Mouse (Mus musculus) retina, adult 2 months (tissue): Measurements from ENCODE around the gene Hoxb6.

ENCODE experiments used
- DNase-seq: peaks from one replicate; pipeline ENCODE4 v3.0.0-alpha.2; 2012; ENCODE audit warnings: low read depth, low spot score

Gene Hoxb6

DNA sequence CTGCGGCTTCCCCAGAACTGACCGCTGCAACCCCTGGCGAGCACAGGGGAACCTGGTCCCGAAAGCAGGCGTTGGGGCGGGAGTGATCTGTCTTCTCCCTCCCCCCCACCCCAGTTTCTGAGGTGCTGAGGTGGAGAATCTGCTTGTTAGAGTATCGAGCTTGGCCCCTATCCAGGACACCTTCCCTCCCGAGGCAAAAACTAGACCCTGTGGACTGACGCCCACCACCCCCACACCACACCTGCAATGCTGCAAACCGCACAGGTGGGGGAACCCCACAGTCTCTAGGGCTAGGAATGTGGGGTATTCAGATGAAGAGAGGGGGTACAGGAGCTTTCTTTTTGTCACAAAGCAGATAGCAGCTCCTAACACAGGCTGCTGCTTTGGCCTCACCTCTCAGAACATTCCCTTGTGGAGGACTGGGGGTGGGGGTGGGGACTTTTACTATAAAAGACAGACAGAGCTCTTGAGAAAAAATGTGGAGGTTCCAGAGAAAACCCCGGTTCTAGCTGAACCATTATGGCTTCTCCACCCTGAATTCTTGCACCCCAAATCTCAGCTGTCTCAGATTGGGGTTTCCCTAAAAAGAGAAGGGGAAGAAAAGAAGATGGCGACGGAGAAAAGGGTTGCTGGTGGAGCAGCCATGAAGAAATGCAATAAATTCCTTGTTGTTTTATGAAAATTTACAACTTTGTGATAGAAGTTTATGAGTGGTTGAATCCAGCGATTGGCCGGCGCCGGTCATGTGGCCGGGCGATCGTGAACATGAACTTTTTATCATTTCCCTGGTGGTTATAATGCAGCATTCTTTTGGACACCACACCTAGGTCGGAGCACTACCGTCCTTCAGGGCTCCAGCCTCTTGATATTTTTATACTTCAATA, at the start of gene Hoxb6:
Gene Hoxb6 (plus strand): TSS at position 796 of the 884 bp plus-strand sequence.
- DNase-seq, result no peak

DNA sequence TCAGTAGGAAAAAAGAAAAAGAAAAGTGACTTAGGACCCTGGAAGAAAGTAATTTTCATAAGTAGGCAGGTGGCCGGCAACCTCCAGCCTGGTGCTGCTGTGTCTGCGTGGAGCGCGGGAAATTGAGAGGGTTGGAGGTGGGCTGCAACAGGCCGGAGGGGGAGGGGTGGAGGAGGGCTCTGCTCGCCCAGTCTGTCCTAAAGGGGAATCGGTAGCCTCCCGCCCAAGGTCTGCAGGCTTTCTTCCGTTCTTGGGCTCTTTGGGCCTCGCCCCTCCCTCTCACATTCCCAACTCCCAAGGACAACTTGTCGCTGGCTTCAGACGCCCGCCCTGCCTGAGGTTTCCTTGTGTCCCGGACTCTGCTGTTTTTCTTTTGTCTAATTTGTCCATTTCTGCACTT, 41.4 kb upstream of the Hoxb6 start:
- DNase-seq, result no peak

DNA sequence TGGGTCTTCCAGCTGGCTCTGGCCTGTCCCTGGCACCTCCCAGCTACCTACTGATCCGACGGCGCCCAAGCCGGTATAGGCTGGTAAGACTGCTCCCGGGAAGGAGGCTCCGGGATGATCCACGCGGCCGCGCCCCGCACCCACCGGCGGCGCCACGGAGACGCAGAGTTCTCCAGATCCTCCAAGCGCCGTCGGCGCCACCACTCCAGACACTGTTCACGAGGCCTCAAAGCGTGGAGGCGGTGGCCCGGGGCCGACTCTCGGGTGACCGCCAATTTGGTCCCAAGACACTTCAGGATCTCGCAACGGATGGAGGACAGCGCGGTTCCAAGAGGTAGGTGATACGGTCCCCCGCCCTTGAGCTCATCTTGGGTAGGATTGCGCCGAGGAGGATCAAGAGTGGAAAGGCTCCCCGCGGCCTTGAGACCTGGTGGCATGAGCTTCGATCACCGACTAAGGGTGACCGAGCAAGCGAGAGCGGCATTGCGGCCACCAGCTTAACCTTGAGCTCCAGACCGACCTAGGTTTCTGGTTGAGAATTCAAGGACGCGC, 40.7 kb upstream of the Hoxb6 start:
- no peak for DNase-seq

DNA sequence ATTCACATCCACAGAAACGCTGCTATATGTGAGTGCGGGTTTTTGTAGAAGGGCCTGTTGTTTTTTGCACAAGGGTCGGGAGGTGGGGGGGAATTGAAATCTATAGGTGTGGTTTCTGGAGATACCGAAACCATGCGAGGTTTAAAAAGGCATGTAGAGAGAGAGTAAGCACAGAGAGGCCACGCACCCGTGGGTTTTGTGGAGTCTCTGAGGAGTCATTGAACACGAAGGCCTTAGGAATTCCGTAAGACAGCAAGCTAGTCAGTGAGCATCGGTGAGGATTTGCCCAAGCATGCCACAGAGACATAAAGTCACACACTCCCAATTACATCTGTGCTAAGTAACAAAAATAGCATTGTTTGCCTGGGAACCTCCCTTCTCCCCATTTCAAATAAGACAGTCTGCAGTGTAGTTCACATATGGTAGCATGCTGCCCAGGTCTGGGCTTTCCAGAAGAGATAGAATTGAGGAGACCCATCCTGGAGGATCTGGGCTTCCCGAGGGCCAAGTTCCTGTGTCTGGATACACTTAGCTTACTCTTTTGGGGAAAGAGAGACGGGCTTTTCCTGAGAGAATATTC, 39.6 kb upstream of the Hoxb6 start:
- DNase-seq, result no peak

DNA sequence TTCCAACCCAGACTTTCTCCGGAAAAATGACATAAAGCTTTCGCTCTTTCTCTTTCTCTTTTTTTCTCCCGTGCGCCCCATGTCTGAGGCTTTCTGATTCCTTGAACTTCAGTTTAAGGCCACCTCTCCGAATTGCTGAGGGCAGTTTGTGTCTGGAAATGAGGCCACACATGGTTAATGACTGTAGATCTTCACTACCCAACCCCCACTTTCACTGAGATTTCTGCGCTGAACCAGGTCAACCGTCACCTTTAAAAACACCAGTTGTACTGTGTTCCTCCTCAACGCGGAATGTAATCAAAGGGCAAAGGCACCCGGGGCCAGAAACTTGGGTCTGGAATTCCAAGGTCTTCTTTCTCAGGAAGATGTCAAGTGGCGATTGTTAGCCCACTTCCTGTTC, 38.1 kb upstream of the Hoxb6 start:
- no peak for DNase-seq

DNA sequence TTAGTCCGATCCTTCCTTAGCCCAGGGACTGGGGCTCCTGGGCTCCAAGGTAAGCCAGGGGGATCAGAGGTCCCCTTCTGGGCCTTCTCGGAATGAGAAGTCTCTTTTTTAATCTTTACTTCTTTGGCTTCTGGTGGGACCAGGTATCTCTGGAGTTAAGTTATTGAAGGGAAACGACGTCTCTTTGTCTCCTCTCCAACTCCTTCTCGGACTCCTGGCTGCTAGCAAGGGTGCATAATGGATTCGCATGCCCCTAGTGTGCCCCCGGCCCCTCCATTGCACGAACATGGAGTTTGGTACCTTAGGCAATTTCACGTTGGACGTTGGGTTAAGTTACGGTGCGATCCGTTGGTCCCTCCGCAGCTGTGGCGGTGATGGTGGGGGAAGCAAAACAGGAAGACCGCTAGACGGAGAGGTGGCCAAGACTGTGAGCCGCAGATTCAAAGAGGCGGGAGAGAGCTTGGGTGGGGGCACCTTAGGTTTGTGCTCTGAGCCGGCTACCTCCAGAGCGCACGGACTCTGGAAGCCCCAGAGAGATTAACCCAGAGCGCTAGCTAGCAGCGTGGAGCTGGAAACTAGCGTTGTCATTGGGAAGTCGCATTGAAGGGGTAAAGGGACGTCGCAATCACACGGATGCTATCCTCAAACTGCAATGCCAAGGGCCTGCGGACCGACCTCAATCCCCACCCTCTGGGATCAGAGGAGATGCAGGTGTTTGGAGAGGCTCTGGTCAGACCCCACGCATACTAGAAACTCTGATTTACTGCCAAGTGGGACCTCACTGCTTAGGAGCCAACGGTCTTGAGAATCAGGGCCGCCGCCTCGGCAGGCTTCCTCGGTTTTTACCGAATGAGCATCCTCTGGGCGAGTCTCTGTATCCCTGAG, 36.9 kb upstream of the Hoxb6 start:
- no peak for DNase-seq

DNA sequence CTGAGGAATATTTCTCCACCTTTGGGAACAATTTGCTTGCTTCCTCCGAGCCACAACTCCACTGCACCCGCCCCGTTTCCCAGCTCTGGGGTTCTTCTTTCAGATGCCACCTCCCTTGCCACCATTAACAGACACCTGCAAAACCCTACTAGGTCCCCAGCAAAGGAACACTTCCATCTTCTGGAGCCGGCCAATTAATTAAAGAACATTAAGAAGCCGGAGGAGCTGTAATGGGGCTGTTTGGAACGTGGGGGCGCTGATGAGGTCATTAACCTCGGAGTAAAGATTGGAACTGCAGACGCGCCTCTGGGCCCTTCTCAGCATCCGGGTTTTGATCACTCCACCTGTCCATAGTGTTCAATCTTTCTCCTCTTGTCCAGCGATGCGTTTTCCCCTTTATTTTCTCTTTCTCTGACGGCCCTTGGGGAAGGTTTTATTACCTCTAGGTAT, 36.3 kb upstream of the Hoxb6 start:
- DNase-seq, result no peak

DNA sequence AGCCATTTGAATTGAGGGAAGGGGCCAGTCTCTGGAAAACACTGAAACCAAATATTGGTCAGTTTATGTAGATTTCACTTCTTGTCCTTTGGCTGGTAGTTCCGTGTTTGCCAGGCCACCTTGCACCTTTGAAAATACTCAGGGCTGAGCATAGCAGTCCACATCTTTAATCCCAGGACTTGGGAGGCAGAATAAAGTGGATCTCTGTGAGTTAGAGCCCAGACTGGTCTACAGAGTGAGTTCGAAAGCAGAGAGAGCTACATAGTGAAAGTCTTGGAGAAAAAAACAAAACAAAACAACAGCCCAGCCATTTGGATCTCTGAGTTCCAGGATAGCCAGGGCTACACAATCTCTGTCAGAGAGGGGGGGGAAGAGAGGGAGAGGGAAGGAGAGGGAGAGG, 35.1 kb upstream of the Hoxb6 start:
- no peak for DNase-seq

DNA sequence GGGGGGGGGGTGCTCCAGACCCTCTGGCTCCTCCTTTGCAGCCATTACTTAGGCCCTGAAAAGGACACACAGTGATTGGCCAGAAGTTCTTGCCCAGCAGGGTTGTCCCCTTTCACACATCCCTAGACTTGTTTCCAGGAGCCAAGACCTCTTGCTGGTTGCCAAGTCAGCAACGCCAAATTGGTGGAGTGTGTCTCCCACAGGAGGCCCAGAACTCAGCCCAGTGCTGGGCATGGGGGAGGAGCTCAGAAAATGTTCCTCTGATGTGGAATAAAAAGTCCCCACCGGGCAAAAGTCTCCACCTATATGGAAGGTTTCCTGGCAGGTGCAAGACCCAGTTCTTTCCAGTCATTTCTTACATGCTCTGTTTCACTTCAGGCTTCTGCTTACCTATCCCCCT, 33.2 kb upstream of the Hoxb6 start:
- no peak for DNase-seq

DNA sequence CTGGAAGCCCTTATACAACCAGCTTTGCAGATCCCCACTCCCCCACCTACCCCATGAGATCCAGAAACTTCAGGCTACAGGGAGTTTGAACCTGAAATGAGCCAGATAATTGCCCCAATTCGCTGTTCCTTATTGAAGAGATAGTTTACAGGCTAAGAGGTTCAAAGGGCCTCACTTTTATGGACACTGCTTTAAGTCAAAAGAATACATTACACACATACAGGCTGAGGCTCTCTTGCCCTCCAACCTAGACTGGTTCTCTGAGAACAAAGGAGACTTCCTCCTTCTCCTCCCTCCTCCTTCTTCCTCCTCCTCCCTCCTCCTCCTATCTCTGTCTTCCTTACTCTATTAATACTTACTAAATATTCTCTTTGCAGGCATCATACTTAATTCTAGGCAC, 32.8 kb upstream of the Hoxb6 start:
- DNase-seq, result no peak

DNA sequence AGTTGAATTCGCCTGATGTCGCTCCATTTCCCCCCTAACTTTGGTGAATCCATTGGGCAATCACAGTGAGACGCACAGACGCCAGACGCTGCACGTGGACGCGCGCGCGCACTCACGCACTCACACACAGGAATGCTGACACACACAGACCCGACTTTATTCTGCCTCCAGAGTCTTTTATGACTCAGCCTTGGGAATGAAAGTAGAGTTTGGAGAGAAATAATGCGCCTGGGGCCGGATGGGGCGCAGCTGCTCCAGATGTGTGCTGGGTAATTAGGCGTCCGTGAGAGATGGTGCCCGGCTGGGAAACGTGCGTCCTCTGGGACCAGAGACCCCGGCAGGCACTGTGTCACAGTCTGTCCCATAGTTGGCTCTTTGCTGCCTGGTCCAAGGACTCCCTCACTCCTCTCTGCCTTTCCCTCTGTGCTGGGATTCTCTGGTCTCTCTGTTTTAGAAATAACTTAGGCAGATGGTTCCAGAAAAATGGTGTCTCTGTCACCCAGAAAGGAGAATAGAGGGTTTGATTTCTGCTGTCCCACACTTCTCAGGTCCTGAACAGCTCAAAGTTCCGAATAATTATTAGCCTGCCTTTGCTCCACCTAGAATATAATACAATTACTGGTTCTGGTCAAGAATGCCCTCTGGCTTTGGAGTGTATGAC, 31.8 kb upstream of the Hoxb6 start:
- DNase-seq, result no peak

DNA sequence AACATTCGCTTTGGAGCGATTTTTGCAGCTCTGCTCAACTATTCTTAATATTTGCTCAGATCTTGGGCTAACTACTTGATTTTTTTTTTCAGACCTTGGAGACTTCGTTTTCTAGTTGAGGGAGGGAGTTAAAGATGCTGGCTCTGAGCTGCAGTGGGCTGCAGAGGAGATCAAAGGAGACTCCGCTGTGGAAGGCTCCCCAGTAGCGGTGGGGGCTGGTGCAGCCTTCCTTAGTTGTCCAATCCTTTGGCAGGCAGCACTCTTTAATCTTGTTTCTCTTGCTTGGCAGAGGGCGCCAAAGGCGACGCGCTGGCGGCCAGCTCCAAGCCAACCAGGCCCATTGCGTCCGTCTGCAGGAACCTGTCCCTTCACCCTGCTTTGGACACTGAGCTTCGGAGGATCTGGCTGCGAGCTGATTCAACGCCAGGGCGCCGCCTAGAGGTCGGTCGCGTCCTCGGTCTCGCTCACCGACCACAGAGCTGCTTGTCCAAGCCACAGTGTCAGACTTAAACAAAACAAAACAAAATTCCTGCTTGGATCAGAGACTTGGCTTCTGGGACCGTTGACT, 30.9 kb upstream of the Hoxb6 start:
- DNase-seq, result no peak

DNA sequence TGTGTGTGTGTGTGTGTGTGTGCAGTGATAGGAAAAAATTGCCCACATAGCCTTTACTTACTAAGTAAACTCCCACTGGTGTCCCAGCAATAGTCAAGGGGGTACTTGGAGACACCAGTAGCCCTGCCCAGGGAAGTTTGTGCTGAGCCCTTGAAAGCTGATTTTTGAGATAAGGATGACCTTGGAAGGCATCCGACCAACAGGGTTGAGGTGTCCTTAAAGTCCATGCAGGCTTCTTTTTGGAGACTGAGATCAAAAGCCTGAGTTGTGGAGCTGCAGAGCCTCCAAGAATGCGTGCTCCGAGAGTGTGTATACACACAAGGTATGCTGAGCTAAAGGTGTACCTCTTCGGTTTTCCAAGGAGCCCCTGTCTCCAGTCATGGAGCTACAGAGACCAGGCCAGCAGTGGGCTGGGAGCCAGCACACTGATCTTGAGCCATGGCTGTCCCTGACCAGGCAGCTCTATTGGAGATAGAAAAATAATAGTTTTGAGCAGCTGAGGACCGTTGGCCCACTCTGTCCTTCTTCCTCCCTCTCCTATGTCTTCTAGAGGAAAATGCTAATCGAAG, 29.9 kb upstream of the Hoxb6 start:
- no peak for DNase-seq

DNA sequence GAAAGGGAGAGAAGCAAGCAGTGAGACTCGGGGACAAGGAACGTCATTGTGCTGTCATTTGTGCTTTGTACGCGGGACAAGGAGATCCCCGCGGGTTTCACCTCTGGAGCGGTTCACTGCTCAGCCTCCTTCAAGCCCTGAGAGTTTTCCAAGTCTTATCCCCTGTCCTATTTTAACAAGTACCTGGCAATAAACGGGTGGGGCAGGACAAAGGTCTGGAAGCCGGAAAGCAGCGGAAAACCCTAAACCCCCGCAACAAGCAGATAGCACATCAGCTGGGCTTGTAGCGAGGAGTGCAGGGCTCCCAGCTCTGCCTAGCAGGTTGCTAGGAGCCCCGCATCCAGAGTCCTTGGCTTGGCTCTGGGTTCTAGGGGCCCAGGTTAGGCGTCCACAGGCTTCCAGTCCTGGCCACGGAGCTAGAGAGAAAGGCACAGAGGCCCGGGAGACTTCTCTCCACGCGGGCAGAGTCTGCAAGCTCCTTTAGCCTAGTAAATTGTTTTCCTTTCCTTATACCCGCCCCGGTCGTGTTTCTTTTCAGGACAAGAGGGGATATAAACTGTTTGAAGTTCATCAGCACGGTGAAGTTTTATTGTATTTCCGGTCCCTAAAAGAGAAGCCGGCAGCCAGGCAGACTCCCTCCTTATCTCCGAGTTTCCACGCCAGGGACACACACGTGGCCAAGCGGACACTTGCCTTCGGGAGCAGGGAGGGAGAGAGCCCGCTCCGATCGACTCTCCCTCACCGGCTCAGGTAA, 28.5 kb upstream of the Hoxb6 start:
- DNase-seq, result no peak

DNA sequence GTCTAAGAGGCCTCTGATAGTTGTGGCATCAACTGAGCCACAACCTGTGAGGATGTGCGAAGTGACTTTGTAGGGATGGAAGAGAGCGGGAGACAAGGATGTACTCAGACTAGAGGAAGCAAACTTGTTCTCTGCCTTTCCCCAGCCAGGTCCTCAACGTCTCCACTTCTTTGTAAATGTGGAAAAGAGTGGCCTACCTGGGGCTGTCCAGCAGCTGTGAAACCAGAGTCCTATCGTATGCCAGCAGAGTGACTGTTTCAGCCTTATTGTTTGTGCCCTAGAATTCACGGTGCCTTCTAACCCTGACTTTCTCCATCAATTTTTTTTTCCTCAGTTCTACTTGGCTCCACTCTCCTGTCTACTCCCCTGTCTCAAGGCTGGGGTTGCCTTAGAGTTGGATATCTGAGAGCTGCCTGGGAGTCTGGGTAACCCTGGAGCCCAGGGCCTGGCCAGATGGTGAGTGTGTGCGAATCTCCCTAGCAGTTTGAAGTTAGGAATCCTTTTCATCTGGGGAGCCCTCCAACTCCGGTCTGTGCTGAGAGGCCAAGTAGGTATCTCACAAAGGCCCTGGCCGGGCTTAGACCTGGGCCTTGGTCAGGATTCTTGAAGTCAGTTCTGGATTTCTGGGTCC, 27.8 kb upstream of the Hoxb6 start:
- no peak for DNase-seq

DNA sequence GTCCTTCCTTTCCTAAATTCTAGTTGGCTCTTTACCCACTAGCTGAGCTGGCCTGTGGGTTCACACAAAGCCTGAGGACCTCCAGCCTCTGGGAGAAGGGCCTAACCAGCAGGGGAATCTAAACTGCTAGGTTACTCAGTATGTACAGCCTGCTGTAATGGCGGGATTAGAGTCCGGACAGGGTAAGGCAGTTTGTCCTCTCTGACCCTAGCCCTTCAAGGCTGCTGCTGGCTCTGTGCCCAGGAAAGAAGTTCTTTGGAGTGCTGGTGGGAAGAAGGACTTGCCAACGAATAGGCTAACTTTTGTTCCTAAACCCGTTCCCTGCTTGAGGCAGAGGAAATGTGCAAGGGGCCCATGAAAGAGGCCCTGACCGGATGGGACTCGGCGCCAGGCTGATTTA, 26.3 kb upstream of the Hoxb6 start:
- no peak for DNase-seq

DNA sequence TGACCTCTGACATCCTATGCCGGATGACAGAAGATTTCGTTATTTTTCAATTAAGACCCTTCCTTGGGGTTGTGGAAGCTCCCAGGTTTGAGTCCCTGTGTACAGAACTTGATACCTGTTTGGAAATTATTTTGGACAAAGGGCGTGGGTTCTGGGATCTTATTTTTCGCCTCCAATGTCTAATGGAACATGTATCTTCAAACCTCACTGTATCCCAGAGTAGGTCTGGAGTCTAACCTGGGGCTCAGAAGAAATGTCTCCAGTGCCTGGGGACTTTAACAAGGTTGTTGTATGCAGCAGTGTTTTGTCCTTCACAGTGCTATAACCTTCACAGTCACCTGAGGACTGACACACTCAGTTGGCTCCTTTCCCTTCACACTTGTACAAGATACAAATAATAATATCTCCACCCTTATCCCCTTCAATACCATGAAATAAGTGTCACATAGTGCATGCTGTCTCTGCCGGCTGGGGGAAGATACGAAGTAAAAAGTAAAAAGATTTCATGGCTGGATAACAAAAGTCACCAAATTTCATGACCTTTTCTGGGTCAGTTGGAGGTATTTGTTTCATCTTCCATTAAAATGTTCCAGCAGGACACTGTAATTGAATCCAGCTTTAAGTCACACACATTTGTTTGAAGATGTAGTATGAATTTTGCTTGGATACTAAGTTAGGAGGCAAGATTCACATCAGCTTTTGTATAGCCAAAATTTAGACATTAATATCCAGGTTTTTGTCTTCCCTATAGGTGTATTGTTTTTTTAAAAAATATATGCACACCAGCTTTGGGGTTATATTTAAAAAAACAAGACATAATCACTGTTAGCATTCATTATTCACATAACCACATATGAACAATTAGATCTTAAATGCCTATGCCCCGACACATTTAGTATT, 25.0 kb upstream of the Hoxb6 start:
- no peak for DNase-seq

DNA sequence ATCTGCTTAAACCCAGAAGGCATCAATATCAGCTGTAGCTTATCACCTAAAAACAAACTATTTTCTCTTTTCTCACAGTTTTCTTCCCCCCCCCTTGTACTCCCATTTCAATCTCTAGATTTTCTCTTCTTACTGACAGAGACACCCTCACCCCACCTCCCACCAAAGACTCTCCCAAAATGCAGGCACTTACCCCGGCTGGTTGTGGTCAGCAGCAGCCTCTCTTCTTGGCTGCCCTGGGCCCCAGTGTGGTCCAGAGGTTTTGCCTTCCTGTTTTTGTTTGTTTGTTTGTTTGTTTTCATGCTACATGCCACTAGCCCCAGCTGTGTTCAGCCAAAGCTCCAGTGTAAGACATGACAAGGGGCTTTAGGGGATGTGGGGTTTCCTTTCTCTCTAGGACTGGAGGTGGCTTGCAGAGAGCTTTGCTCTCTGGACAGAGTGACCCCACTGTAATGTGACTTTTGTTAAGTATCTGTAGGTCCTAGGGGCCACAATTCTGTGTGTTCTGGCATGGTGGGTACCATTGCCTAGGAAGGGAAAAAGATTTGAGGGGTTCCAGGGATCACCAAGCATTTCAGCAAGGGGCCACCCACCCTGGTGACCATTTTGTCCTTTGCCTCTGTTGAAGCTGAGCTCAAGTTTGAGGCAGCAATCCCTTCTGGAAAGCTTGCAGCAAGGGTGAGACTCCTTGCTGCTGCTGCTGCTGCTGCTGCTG, 24.1 kb upstream of the Hoxb6 start:
- no peak for DNase-seq
